In the genomic region with DNA sequence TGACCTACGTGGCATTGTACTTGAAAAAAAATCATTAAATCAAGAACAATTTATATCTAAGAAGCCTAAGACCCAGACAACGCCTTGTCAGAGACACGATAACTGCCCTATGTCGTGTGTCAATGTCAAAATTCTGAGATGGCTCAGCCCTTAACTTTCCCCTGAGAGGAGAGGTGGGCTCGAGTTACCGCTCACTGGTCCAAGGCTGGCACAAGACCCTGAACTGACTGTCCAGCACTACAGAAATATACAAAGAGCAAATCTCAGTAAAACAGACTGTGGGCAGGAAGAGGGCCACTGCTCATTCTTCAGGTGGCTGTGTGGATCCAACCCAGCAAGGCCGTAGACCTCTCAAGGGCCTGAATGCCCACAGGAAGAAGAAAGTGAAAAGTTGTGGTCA, we compare ENCODE assay signal across 11 mouse cellular contexts. TPM values are rescaled to one million over a fixed set of nuclear protein-coding genes. Genes with fewer than 3 reads are reported as not detected.
"Had no signal": no experiment of that assay in that cellular context is flagged by ENCODE, and none has a peak within 500 bp of the region (broad histone marks: within the 10 kb centered on the region; RNA-seq: fewer than 3 reads in every experiment).

No protein-coding gene starts in this region.

- DNase-seq: lung, adult 2 months; lung, postnatal 14 days; lung, postnatal 36 days; right cerebral cortex, postnatal 14 days; spleen, adult 18-20 months; thymus, adult 18-20 months; thymus, postnatal 14 days; thymus, postnatal 36 days had no signal

RNA-seq across cellular contexts. Expression of a gene that starts 23.4 kb away (rescaled TPM):
- total RNA-seq: megakaryocyte progenitor cell, adult 5-6 weeks; monocyte, adult 5-6 weeks; neutrophil, adult 5-6 weeks had no signal
